Mouse (Mus musculus): ENCODE measurements around the gene Rac1. TPM values are rescaled to one million over a fixed set of nuclear protein-coding genes. Genes with fewer than 3 reads are reported as not detected.
"Not testable (repeated sequence)": the region's sequence is repeated elsewhere in the genome, so short reads cannot be mapped to it uniquely, and the experiment has no call there.

The Rac1 gene
- 100 to 1,000 TPM; 180 to 184 TPM for total RNA-seq (2021)
- long read RNA-seq, experiment 1, full-length matches to known transcripts, result 96 of 120 reads
- long read RNA-seq, experiment 1, partial matches to known transcripts, result 6 of 120 reads
- long read RNA-seq, experiment 1, other reads (novel, unspliced or antisense), result 18 of 120 reads
- long read RNA-seq, experiment 2, full-length matches to known transcripts, result 96 of 118 reads
- long read RNA-seq, experiment 2, partial matches to known transcripts, result 9 of 118 reads
- long read RNA-seq, experiment 2, other reads (novel, unspliced or antisense), result 13 of 118 reads

GRCm38 (mm10) chr5:143527486-143528307 lies at the start of gene Rac1:
Gene Rac1, minus strand, starts transcription at chr5:143528036.
- peak; percentile 96 for DNase-seq

GRCm38 (mm10) chr5:143574261-143575178 lies 46.7 kb upstream of the Rac1 start:
- no peak for DNase-seq

GRCm38 (mm10) chr5:143573067-143573466 lies 45.2 kb upstream of the Rac1 start:
- no peak for DNase-seq

GRCm38 (mm10) chr5:143572195-143572594 lies 44.4 kb upstream of the Rac1 start:
- DNase-seq, result peak; percentile 85

- DNase-seq, result peak; percentile 69
Observed at GRCm38 (mm10) chr5:143567860-143568259, 40.0 kb upstream of the Rac1 start.

- no peak for DNase-seq
Observed at GRCm38 (mm10) chr5:143567258-143567670, 39.4 kb upstream of the Rac1 start.

- DNase-seq, result not testable (repeated sequence)
Observed at GRCm38 (mm10) chr5:143566804-143567203, 39.0 kb upstream of the Rac1 start.

GRCm38 (mm10) chr5:143561544-143562185 lies 33.8 kb upstream of the Rac1 start:
- DNase-seq, result no peak

GRCm38 (mm10) chr5:143561009-143561408 lies 33.2 kb upstream of the Rac1 start:
- no peak for DNase-seq

- peak; percentile 39 for DNase-seq
Observed at GRCm38 (mm10) chr5:143558731-143559130, 30.9 kb upstream of the Rac1 start.

- DNase-seq, result no peak
Observed at GRCm38 (mm10) chr5:143555233-143555632, 27.4 kb upstream of the Rac1 start.

GRCm38 (mm10) chr5:143552911-143553310 lies 25.1 kb upstream of the Rac1 start:
- peak; percentile 59 for DNase-seq

GRCm38 (mm10) chr5:143548922-143549321 lies 21.1 kb upstream of the Rac1 start:
- DNase-seq, result not testable (repeated sequence)

GRCm38 (mm10) chr5:143548401-143548846 lies 20.6 kb upstream of the Rac1 start:
- DNase-seq, result peak; percentile 97

- no peak for DNase-seq
Observed at GRCm38 (mm10) chr5:143547866-143548265, 20.0 kb upstream of the Rac1 start.

GRCm38 (mm10) chr5:143547384-143547783 lies 19.5 kb upstream of the Rac1 start:
- DNase-seq, result peak; percentile 67

GRCm38 (mm10) chr5:143539111-143539510 lies 11.3 kb upstream of the Rac1 start:
- no peak for DNase-seq

- no peak for DNase-seq
Observed at GRCm38 (mm10) chr5:143537022-143537421, 9.2 kb upstream of the Rac1 start.

- DNase-seq, result no peak
Observed at GRCm38 (mm10) chr5:143534922-143535321, 7.1 kb upstream of the Rac1 start.

GRCm38 (mm10) chr5:143530715-143531114 lies 2.9 kb upstream of the Rac1 start:
- DNase-seq, result no peak

GRCm38 (mm10) chr5:143528308-143528683 lies 460 bp upstream of the Rac1 start:
- DNase-seq, result no peak

All from gastrocnemius, postnatal 25 days (tissue).